Mouse (Mus musculus): ENCODE measurements at regions not wholly inside any gene's neighbourhood (a gene's known extent, or its start where the extent isn't known, plus 50 kb on each side); places are given as distances from the start of the nearest gene placed in this dataset.

DNA sequence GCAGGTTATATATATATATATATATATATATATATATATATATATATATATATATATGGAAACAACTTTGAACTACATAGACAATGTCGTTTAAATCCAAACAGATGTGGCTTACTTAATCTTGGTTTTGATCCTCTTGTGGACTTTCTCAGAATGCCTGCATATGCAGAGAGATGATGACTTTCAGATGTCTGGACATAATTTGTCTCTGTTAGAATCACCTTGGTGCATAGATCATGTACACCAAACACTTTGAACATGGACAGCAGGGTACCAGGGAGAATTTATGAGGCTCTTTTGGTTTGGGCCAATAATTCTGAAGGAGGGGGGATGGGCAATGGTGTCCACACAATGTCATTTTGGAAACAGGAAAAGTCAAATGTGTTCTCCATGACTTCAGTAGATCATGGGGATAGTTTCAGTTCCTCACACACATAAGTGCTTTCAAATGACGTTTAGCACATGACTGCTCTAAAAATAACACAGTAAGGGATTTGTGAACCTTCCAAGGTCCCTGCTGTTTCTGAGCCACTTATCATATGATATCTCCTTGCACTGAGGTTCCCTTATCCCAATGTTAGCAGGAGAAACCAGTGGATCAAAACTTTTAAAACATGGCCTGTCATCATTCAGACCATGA, 177.4 kb upstream of the Pdzrn3 start:
- TF ChIP-seq CTCF (IDR thresholded peaks at IDR 0.05; ENCODE audit: borderline replicate concordance, insufficient read depth, low read depth, low read length): no peak
- no peak for TF ChIP-seq POLR2A (IDR thresholded peaks at IDR 0.05; ENCODE audit: borderline replicate concordance, insufficient read depth, low read length)

All from cerebellum, adult 2 months (tissue).